In genomic region chr13:111778606-111779005, GRCm38 (mm10) we compare ENCODE assay signal across 17 mouse cellular contexts. TPM values are rescaled to one million over a fixed set of nuclear protein-coding genes. Genes with fewer than 3 reads are reported as not detected.
DNase-seq lines count a peak whose midpoint lies in the region; ATAC-seq and TF ChIP-seq lines count a peak whose summit lies in the region.
"Had no signal": no experiment of that assay in that cellular context is flagged by ENCODE, and none has a peak within 500 bp of the region (broad histone marks: within the 10 kb centered on the region; RNA-seq: fewer than 3 reads in every experiment).

No protein-coding gene starts in this region.

- TF ChIP-seq EP300 in liver, postnatal 0 days (IDR thresholded peaks at IDR 0.05; ENCODE audit: low read depth), result no peak

- H3K9me3 ChIP-seq in heart, embryonic 14.5 days (ENCODE audit: control insufficient read depth, low read length), result no peaks in the 10 kb centered on the region
- no peaks in the 10 kb centered on the region for H3K9me3 ChIP-seq in liver, postnatal 0 days (ENCODE audit: low read length)
- H3K9me3 ChIP-seq in midbrain, embryonic 13.5 days, result no peaks in the 10 kb centered on the region
- H3K9me3 ChIP-seq: embryonic facial prominence, embryonic 12.5 days; limb, embryonic 13.5 days had no signal

- H3K4me2 ChIP-seq in heart, embryonic 14.5 days (ENCODE audit: low read length), result no peak overlapping the region
- no peak overlapping the region; the same call in 1 of the 2 replicates for H3K4me2 ChIP-seq in liver, postnatal 0 days (ENCODE audit: low read depth, low read length)
- H3K4me2 ChIP-seq in midbrain, embryonic 13.5 days (replicated peaks), result no peak overlapping the region
- H3K4me2 ChIP-seq: embryonic facial prominence, embryonic 12.5 days; limb, embryonic 13.5 days had no signal

- H3K27ac ChIP-seq in heart, embryonic 14.5 days (replicated peaks in 1 of 2; ENCODE audit: control insufficient read depth in 1 of 2, insufficient read depth in 1 of 2, low read depth in 2 of 2, low read length in 2 of 2), result no peak overlapping the region
- peak overlapping the region; percentile 12; the same call in 1 of the 2 replicates for H3K27ac ChIP-seq in liver, postnatal 0 days (ENCODE audit: low read depth)
- no peak overlapping the region for H3K27ac ChIP-seq in midbrain, embryonic 13.5 days
- H3K27ac ChIP-seq: embryonic facial prominence, embryonic 12.5 days; limb, embryonic 13.5 days had no signal

- peaks cover 29% of the 10 kb centered on the region for H3K36me3 ChIP-seq in heart, embryonic 14.5 days (ENCODE audit: control insufficient read depth, insufficient read depth, low read length)
- H3K36me3 ChIP-seq in liver, postnatal 0 days (replicated peaks; ENCODE audit: insufficient read depth, low read length), result peaks cover 30% of the 10 kb centered on the region
- peaks cover 18% of the 10 kb centered on the region for H3K36me3 ChIP-seq in midbrain, embryonic 13.5 days

- H3K27me3 ChIP-seq in heart, embryonic 14.5 days (ENCODE audit: control insufficient read depth, insufficient read depth, low read length), result no peaks in the 10 kb centered on the region
- no peaks in the 10 kb centered on the region for H3K27me3 ChIP-seq in liver, postnatal 0 days (ENCODE audit: insufficient read depth, low read length)
- H3K27me3 ChIP-seq in midbrain, embryonic 13.5 days, result no peaks in the 10 kb centered on the region
- H3K27me3 ChIP-seq: embryonic facial prominence, embryonic 12.5 days; limb, embryonic 13.5 days had no signal

- H3K4me1 ChIP-seq in heart, embryonic 14.5 days (ENCODE audit: control insufficient read depth in 2 of 2, insufficient read depth in 2 of 2, low read length in 2 of 2), result peaks cover 14 to 26% of the 10 kb centered on the region in 2 experiments
- peaks cover 3% of the 10 kb centered on the region for H3K4me1 ChIP-seq in liver, postnatal 0 days (ENCODE audit: insufficient read depth)
- peaks cover 19% of the 10 kb centered on the region for H3K4me1 ChIP-seq in midbrain, embryonic 13.5 days (replicated peaks)

- WGBS in heart, embryonic 14.5 days, result 46% methylated on average over 6 of the region's 6 CpGs
- 28% methylated on average over 6 of the region's 6 CpGs for WGBS in liver, postnatal 0 days (ENCODE audit: insufficient replicate concordance)
- 85% methylated on average over 6 of the region's 6 CpGs for WGBS in midbrain, embryonic 13.5 days

- peak overlapping the region; percentile 16; the same call in 1 of the 2 replicates for H3K9ac ChIP-seq in heart, embryonic 14.5 days (ENCODE audit: low read length)
- no peak overlapping the region for H3K9ac ChIP-seq in liver, postnatal 0 days (replicated peaks)
- H3K9ac ChIP-seq in midbrain, embryonic 13.5 days (replicated peaks), result no peak overlapping the region
- H3K9ac ChIP-seq: embryonic facial prominence, embryonic 12.5 days; limb, embryonic 13.5 days had no signal

- TF ChIP-seq CTCF in liver, postnatal 0 days (IDR thresholded peaks at IDR 0.05; ENCODE audit: low read depth), result no peak

- intact Hi-C loops in gastrocnemius, postnatal 36 days (cut with DNase I), result no loop called here

- H3K4me3 ChIP-seq in heart, embryonic 14.5 days (ENCODE audit: control insufficient read depth in 1 of 2, insufficient read depth in 1 of 2, low read depth in 1 of 2, low read length in 2 of 2), result no peak overlapping the region
- H3K4me3 ChIP-seq in liver, postnatal 0 days (ENCODE audit: low read depth, low read length), result no peak overlapping the region
- H3K4me3 ChIP-seq in midbrain, embryonic 13.5 days (replicated peaks), result no peak overlapping the region
- H3K4me3 ChIP-seq: embryonic facial prominence, embryonic 12.5 days; limb, embryonic 13.5 days; myocyte had no signal

- DNase-seq in heart, adult 8-10 months (ENCODE audit: low spot score), result no peak
- peak; percentile 39 for DNase-seq in thymus, postnatal 0 days (ENCODE audit: low spot score)
- no peak for DNase-seq in thymus, postnatal 10 days (ENCODE audit: low spot score in 2 of 2)
- DNase-seq in liver, postnatal 0 days, result no peak
- no peak for DNase-seq in gastrocnemius, postnatal 36 days
- DNase-seq in urinary bladder, adult 2 months (ENCODE audit: low spot score), result no peak
- DNase-seq: cerebellum, adult 9-11 months; heart, postnatal 14 days; kidney, postnatal 4 days; lung, postnatal 36 days; right cerebral cortex, postnatal 4 days had no signal

- ATAC-seq in heart, embryonic 14.5 days (ENCODE audit: insufficient number of reproducible peaks, insufficient read depth, low FRiP score, low read depth), result no peak
- peak; percentile 35; the same call in 1 of the 2 replicates for ATAC-seq in liver, postnatal 0 days
- no peak for ATAC-seq in midbrain, embryonic 13.5 days
- ATAC-seq: intestine, postnatal 0 days had no signal

RNA-seq across cellular contexts. Expression of gene Map3k1, which starts 30.2 kb away (rescaled TPM):
- 15.3 and 15.7 TPM in 2 replicates for polyA plus RNA-seq in heart, embryonic 14.5 days (2014; fragmentation: Nextera tagmentation; extraction: Ambion mirVana)
- total RNA-seq in heart, adult 8-10 months (2022), result 10 to 100 TPM; 20.9 to 29.5 (median 21.3) TPM
- polyA plus RNA-seq in thymus, postnatal 0 days (2015; fragmentation: Nextera tagmentation; extraction: Ambion mirVana), result 35.8 and 42.7 TPM in 2 replicates
- polyA plus RNA-seq in liver, postnatal 0 days (2015; fragmentation: Nextera tagmentation; extraction: Ambion mirVana), result 10.8 and 11.5 TPM in 2 replicates
- 1 to 10 TPM; 7.9 to 8.2 TPM for total RNA-seq in gastrocnemius, postnatal 36 days (2021)
- 19.8 and 23.9 TPM in 2 replicates for polyA plus RNA-seq in urinary bladder, adult 2 months (2012; rRNA removed)
- 12.0 and 12.6 TPM in 2 replicates for polyA plus RNA-seq in midbrain, embryonic 13.5 days (2015; fragmentation: Nextera tagmentation; extraction: Ambion mirVana)
